Mouse (Mus musculus): ENCODE measurements around the gene Limch1.

Limch1 gene

GRCm38 (mm10) chr5:66941710-66942450 lies 196.3 kb downstream of the Limch1 start:
- DNase-seq, result no peak

DNA sequence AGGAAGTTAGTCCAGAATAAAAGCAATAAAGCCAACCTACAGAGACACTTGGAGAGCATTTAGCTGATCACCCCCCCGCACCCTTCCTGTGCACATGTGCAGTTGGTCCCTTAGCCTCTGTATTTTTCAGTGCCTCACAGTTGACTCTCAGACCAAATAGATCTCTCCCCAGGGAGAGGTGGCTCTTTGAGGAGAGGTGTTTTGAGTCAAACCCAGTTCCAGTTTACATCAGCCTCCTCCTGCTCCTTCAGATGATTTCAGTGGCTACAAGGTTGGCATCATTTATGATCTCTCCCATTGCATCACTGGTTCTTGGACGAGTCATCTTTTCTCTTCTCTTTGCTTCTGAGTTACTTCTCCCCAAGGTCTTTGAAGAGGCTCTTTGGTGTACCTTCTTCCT lies 197.3 kb downstream of the Limch1 start:
- no peak for DNase-seq

DNA sequence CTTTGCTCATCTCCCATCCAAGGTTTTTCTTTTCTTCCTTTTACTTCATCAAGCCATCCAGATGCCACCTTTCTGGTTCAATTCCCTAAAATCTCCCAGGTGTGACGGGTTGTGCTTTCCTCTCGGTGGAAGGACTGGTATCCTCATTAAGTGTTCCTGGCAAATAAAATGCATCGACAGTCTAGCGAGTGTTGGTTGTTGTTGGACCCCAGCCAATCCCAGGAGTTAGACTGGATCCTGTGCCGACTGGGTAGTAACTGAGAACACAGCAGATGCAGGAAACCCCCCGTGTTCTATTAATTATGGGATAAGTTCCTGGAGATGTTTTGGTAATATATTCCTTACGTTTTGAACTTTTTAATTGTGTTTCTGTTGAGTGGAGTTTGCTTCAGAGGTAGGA lies 197.9 kb downstream of the Limch1 start:
- no peak for DNase-seq

- no peak for DNase-seq
Measured at GRCm38 (mm10) chr5:66947958-66948357, 202.3 kb downstream of the Limch1 start.

GRCm38 (mm10) chr5:66949098-66949692 lies 203.6 kb downstream of the Limch1 start:
- no peak for DNase-seq

DNA sequence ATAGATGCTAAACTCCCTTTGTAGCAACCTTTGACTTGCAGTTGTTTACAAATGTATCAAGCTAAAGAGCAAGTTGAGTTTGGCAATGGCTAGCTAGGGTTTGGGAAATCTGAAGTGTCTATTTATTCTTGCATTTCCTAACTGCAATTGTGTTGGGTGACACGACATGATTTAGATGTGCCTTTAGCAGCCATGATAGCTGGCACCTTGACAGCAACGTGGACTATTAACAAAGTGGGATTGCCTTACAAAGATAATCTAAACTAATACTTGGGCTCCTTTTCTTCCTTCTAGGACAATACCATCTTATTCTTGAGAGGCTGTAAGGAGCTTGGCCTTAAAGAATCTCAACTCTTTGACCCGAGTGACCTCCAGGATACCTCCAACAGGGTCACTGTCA lies 207.7 kb downstream of the Limch1 start:
- no peak for DNase-seq

DNA sequence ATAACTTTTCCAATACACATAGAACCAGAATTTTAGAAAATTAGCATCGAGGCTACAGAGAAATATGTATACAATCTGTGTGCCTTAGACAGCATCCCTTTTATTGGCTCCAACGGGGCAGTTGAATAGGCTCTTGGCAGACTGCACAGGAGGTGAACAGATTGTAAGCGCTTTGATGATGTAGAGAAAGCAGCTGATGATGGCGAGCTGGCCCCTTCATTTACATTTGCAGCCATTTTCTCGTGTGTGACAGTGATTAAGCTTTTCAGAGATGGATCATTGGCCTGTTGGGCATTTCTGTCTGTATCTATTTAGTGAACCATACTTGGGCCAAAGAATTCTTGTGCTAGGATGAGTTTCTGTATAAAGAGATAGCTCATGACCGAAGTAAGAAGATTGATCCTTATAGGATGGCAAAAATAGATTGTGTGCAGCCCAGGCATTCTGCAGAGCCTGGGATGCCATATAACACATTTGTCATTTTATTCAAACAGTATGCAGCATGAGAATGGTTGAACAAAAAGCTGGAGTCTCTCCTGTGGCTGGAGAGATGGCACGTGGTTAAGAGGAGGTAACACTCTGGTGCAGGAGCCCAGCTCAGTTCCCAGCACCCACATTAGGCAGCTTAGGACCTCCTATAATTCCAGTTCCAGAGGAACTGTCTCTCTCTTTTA lies 208.5 kb downstream of the Limch1 start:
- no peak for DNase-seq

- no peak for DNase-seq
Measured at GRCm38 (mm10) chr5:66955245-66955644, 209.6 kb downstream of the Limch1 start.

DNA sequence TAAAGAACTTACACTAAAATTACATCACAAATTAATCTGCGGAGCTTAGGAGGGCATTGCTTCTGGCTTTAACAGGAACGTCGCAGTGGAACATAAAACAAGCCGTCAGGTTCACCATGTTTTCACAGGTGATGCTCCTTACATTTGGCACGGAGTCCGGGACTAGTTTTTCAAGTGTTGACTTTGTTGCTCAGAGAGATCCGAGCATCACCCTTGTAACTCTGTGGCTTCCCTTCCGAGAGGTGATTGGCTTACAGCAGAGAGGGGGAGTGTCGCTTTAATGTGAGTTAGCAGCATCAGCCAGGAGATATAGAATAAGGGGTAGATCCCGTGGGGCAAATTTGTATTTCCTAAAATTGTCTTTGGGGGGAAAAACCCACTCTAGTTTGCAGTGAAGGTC lies 212.0 kb downstream of the Limch1 start:
- DNase-seq, result no peak

DNA sequence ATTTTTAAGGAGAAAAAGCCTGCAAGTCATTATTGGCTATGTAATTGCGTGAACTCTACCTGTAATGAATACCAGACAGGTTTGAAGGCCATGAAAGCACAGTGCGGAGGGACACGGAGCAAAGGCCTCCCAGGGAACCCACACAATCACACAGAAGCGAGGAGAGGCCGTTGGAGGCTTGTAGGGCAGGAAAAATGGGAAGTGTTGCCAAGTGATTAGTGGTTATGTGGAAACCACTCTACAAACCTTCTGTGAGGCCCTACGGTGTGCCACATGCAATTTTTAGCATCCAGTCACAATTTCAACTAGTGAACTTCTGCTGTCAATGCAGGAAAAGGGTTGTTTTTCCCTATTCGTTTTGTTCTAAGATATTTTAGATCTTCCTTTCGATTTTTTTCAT lies 212.5 kb downstream of the Limch1 start:
- DNase-seq, result no peak

DNA sequence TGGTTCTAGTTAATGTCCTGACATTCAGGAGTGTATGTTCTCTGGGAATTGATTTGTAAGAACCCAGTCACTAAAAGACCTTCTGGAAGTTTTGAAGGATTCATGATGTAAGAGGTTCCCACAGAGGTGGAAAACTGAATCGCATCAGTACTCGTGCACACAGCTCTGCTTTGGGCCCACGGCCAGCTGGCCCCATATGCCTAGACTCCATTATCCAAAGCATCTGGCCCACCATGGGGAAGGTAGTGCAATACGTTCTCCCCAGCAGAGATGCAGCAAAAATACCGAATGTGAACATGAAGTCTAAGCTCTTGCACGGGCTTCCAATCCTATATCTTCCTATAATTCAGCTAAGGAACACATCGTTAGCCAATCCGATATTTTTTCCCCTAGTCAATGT lies 214.3 kb downstream of the Limch1 start:
- DNase-seq, result no peak

GRCm38 (mm10) chr5:66965442-66965841 lies 219.8 kb downstream of the Limch1 start:
- DNase-seq, result no peak

GRCm38 (mm10) chr5:66967147-66967546 lies 221.5 kb downstream of the Limch1 start:
- no peak for DNase-seq

DNA sequence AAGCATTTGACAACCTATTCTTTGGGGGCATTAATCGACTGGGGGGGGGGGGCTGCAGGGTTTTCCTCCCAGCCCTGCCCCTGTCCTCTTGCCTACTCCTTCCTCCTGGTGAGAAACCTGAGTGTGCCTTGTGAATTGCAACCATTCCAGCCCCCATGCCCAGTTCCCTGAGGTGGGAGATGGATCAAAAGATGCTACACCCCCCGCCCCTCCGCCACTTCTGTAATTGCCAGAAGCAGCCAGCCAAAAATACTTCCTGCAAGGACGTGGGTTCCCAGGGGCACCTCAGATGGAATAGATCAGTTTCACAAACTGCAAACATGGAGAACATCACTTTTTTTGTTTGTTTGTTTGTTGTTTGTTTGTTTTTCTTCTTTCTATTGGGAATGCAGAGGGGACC lies 222.0 kb downstream of the Limch1 start:
- no peak for DNase-seq

- no peak for DNase-seq
Measured at GRCm38 (mm10) chr5:66968059-66968833, 222.6 kb downstream of the Limch1 start.

DNA sequence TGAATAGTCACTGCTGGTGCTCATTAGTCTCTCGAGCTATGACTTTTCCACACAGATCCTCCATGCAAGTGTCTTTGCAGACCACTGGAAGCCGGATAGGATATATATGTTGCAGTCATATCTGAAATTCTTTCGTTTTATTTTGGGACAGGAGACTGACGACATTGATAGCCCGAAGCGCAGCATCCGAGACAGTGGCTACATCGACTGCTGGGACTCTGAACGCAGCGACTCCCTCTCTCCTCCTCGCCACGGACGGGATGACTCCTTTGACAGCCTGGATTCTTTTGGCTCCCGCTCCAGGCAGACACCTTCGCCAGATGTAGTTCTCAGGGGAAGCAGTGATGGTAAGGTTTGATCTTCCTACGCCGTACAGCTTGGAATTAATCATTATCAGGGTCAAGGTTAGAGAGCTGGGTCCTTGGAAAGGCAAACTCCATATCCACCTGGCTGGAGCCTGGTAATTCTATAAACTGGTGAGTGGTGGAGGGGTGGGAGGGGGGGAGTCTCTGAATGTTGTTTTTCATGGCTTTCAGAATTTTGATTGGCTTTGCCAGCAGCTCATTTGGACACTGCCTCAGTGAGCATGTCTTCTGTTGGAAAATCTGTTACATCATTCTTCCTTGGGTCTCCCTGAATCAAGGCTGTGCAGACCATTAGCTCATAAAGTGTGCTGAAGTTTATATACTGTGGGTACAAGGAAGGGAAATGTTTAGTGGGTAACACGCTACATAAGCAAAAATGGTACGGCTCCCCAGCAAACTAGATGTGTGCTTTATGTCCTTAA lies 223.5 kb downstream of the Limch1 start:
- DNase-seq, result no peak

DNA sequence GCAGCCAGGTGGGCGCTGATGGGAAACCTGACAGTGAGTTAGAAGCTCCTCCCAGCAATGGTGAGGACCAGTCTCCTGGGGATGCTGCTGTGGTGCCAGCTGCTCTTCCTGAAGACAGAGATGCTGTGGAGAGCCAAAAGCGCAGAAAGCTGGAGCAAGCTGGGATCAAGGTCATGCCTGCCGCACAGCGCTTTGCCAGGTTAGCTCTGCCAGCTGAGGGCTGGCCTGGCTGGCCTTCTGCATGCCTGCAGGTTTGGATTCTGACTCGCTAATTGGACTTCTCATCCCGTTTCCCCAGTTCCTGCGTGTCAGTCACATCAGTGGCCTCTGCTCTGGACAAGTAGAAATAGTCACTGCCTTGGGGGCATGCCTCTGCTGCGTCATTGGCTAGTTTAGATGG lies 230.0 kb downstream of the Limch1 start:
- no peak for DNase-seq

- no peak for DNase-seq
Measured at GRCm38 (mm10) chr5:66979332-66980218, 233.9 kb downstream of the Limch1 start.

DNA sequence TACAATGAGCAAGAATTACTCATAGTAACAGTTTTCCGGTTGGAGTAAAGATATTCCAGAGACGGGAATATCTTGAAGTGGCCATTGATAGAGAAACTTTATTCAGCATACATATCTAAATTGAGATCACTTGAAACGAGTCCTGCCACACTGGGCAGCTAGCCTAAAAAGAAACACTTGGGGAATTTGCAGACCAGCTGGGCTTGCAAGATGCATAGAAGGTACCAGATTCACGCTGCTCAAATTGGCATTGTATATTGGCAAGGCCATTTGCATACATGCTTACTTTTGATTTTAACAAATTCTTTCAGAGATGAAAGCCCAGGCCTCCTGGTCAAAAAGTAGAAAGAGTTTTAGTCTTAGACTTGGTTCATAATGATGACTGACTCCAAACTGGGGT lies 235.2 kb downstream of the Limch1 start:
- no peak for DNase-seq

- DNase-seq, result no peak
Measured at GRCm38 (mm10) chr5:66983104-66983503, 237.5 kb downstream of the Limch1 start.

GRCm38 (mm10) chr5:66988926-66989325 lies 243.3 kb downstream of the Limch1 start:
- DNase-seq, result no peak

GRCm38 (mm10) chr5:66989531-66989930 lies 243.9 kb downstream of the Limch1 start:
- DNase-seq, result no peak
